Mouse (Mus musculus): Measurements from ENCODE around the gene Cyth3. TPM values are rescaled to one million over a fixed set of nuclear protein-coding genes. Genes with fewer than 3 reads are reported as not detected.

Gene Cyth3
- polyA plus RNA-seq, 1 experiment = 134 TPM

- TF ChIP-seq POLR2A (IDR thresholded peaks at IDR 0.05; ENCODE audit: low read depth, low read length) (no peak), CTCF (IDR thresholded peaks at IDR 0.05; ENCODE audit: borderline replicate concordance, insufficient read depth, low read length) (no peak)
- Histone ChIP-seq H3K4me3 (ENCODE audit: insufficient read depth, low read length) (no peak overlapping the region), H3K4me1 (ENCODE audit: control insufficient read depth, insufficient read depth, low read length) (peaks cover 10% of the 10 kb centered on the region), H3K27ac (ENCODE audit: insufficient read depth, low read length) (no peak overlapping the region)
These were observed 65.3 kb downstream of the Cyth3 start for GRCm38 (mm10) chr5:143687589-143687988.

GRCm38 (mm10) chr5:143690392-143690791, 68.1 kb downstream of the Cyth3 start:
- Histone ChIP-seq H3K27ac (ENCODE audit: insufficient read depth, low read length) (no peak overlapping the region), H3K4me3 (ENCODE audit: insufficient read depth, low read length) (no peak overlapping the region), H3K4me1 (ENCODE audit: control insufficient read depth, insufficient read depth, low read length) (no peaks in the 10 kb centered on the region)
- TF ChIP-seq CTCF (IDR thresholded peaks at IDR 0.05; ENCODE audit: borderline replicate concordance, insufficient read depth, low read length) (no peak), POLR2A (IDR thresholded peaks at IDR 0.05; ENCODE audit: low read depth, low read length) (no peak)

- Histone ChIP-seq H3K4me1 (ENCODE audit: control insufficient read depth, insufficient read depth, low read length) (no peaks in the 10 kb centered on the region), H3K27ac (ENCODE audit: insufficient read depth, low read length) (no peak overlapping the region)
- TF ChIP-seq CTCF (IDR thresholded peaks at IDR 0.05; ENCODE audit: borderline replicate concordance, insufficient read depth, low read length) = no peak
- TF ChIP-seq POLR2A (IDR thresholded peaks at IDR 0.05; ENCODE audit: low read depth, low read length) = no peak
These were observed 68.7 kb downstream of the Cyth3 start for GRCm38 (mm10) chr5:143690926-143691325.

GRCm38 (mm10) chr5:143696323-143696722, 74.1 kb downstream of the Cyth3 start:
- no peak overlapping the region for H3K27ac ChIP-seq (ENCODE audit: insufficient read depth, low read length)
- no peak for TF ChIP-seq CTCF (IDR thresholded peaks at IDR 0.05; ENCODE audit: borderline replicate concordance, insufficient read depth, low read length)
- no peaks in the 10 kb centered on the region for H3K4me1 ChIP-seq (ENCODE audit: control insufficient read depth, insufficient read depth, low read length)
- H3K4me3 ChIP-seq (ENCODE audit: insufficient read depth, low read length) = no peak overlapping the region

More at GRCm38 (mm10) chr5:143690926-143691325, 68.7 kb downstream of the Cyth3 start:
- H3K4me3 ChIP-seq (ENCODE audit: insufficient read depth, low read length) = no peak overlapping the region

GRCm38 (mm10) chr5:143698454-143698853, 76.2 kb downstream of the Cyth3 start:
- TF ChIP-seq CTCF (IDR thresholded peaks at IDR 0.05; ENCODE audit: borderline replicate concordance, insufficient read depth, low read length) = no peak
- Histone ChIP-seq H3K4me1 (ENCODE audit: control insufficient read depth, insufficient read depth, low read length) (no peaks in the 10 kb centered on the region), H3K4me3 (ENCODE audit: insufficient read depth, low read length) (no peak overlapping the region), H3K27ac (ENCODE audit: insufficient read depth, low read length) (no peak overlapping the region)

GRCm38 (mm10) chr5:143700247-143700646, 78.0 kb downstream of the Cyth3 start:
- Histone ChIP-seq H3K27ac (ENCODE audit: insufficient read depth, low read length) (no peak overlapping the region), H3K4me3 (ENCODE audit: insufficient read depth, low read length) (no peak overlapping the region), H3K4me1 (ENCODE audit: control insufficient read depth, insufficient read depth, low read length) (no peaks in the 10 kb centered on the region)
- no peak for TF ChIP-seq POLR2A (IDR thresholded peaks at IDR 0.05; ENCODE audit: low read depth, low read length)
- no peak for TF ChIP-seq CTCF (IDR thresholded peaks at IDR 0.05; ENCODE audit: borderline replicate concordance, insufficient read depth, low read length)

GRCm38 (mm10) chr5:143701074-143701473, 78.8 kb downstream of the Cyth3 start:
- no peaks in the 10 kb centered on the region for H3K4me1 ChIP-seq (ENCODE audit: control insufficient read depth, insufficient read depth, low read length)

GRCm38 (mm10) chr5:143704875-143705658, 82.8 kb downstream of the Cyth3 start:
- TF ChIP-seq CTCF (IDR thresholded peaks at IDR 0.05; ENCODE audit: borderline replicate concordance, insufficient read depth, low read length) = no peak
- no peak overlapping the region for H3K4me3 ChIP-seq (ENCODE audit: insufficient read depth, low read length)

More at GRCm38 (mm10) chr5:143701074-143701473, 78.8 kb downstream of the Cyth3 start:
- Histone ChIP-seq H3K4me3 (ENCODE audit: insufficient read depth, low read length) (no peak overlapping the region), H3K27ac (ENCODE audit: insufficient read depth, low read length) (no peak overlapping the region)
- TF ChIP-seq POLR2A (IDR thresholded peaks at IDR 0.05; ENCODE audit: low read depth, low read length) (no peak), CTCF (IDR thresholded peaks at IDR 0.05; ENCODE audit: borderline replicate concordance, insufficient read depth, low read length) (no peak)

GRCm38 (mm10) chr5:143705659-143705982, 83.4 kb downstream of the Cyth3 start:
- no peak for TF ChIP-seq POLR2A (IDR thresholded peaks at IDR 0.05; ENCODE audit: low read depth, low read length)
- Histone ChIP-seq H3K4me1 (ENCODE audit: control insufficient read depth, insufficient read depth, low read length) (no peaks in the 10 kb centered on the region), H3K4me3 (ENCODE audit: insufficient read depth, low read length) (no peak overlapping the region), H3K27ac (ENCODE audit: insufficient read depth, low read length) (no peak overlapping the region)

More at GRCm38 (mm10) chr5:143704875-143705658, 82.8 kb downstream of the Cyth3 start:
- H3K27ac ChIP-seq (ENCODE audit: insufficient read depth, low read length) = no peak overlapping the region
- H3K4me1 ChIP-seq (ENCODE audit: control insufficient read depth, insufficient read depth, low read length) = no peaks in the 10 kb centered on the region

GRCm38 (mm10) chr5:143706030-143706821, 84.0 kb downstream of the Cyth3 start:
- TF ChIP-seq POLR2A (IDR thresholded peaks at IDR 0.05; ENCODE audit: low read depth, low read length) = no peak
- no peak for TF ChIP-seq CTCF (IDR thresholded peaks at IDR 0.05; ENCODE audit: borderline replicate concordance, insufficient read depth, low read length)
- Histone ChIP-seq H3K4me1 (ENCODE audit: control insufficient read depth, insufficient read depth, low read length) (no peaks in the 10 kb centered on the region), H3K4me3 (ENCODE audit: insufficient read depth, low read length) (no peak overlapping the region), H3K27ac (ENCODE audit: insufficient read depth, low read length) (no peak overlapping the region)
